Mouse (Mus musculus): ENCODE measurements around the gene Tmem151b.

DNA sequence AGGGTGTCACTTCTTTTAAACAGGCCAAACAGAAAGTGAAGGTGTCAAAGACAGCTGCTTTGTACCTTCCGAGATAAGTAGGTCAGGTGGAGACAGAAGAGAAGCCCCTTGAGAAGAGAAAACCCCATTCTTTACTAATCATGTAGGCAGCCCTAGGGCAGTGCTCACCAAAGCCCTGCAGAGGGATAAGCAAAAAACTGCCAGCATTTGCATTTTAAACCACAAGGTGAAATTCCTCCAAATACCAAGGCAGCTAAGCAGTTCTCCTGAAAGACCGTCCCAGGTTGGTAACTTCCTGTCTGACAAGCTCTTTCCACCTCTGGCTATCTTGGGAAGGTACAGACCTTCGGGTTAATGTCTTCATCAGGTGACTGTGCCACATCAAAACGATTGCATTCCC, 47.2 kb downstream of the Tmem151b start:
- TF ChIP-seq CTCF (IDR thresholded peaks at IDR 0.05; ENCODE audit: control insufficient read depth, insufficient read depth, insufficient replicate concordance, low read depth, low read length), result no peak
- TF ChIP-seq POLR2A (IDR thresholded peaks at IDR 0.05; ENCODE audit: control insufficient read depth, low read depth, low read length), result no peak
